Mouse (Mus musculus) WW6 (cell line): ENCODE results near the gene Fbxo5.

Source experiments
- DNase-seq: peaks from one replicate; pipeline ENCODE4 v3.0.0-alpha.2; 2013; ENCODE audit warnings: low read depth, low spot score

The Fbxo5 gene

GRCm38 (mm10) chr10:5805243-5805730 is at the start of gene Fbxo5:
Gene Fbxo5, minus strand, starts transcription at chr10:5805600.
- peak; percentile 94 for DNase-seq

- DNase-seq, result no peak
Observed at GRCm38 (mm10) chr10:5853290-5853868, 48.0 kb upstream of the Fbxo5 start.

GRCm38 (mm10) chr10:5846939-5847338 is 41.5 kb upstream of the Fbxo5 start:
- DNase-seq, result no peak

- peak; percentile 55 for DNase-seq
Observed at GRCm38 (mm10) chr10:5841369-5841768, 36.0 kb upstream of the Fbxo5 start.

GRCm38 (mm10) chr10:5826336-5827025 is 21.1 kb upstream of the Fbxo5 start:
- DNase-seq, result no peak

GRCm38 (mm10) chr10:5824779-5825178 is 19.4 kb upstream of the Fbxo5 start:
- no peak for DNase-seq

- peak; percentile 95 for DNase-seq
Observed at GRCm38 (mm10) chr10:5823740-5824491, 18.5 kb upstream of the Fbxo5 start, which contains the start of gene Mtrf1l. Gene Mtrf1l, minus strand, starts transcription at chr10:5823910.

GRCm38 (mm10) chr10:5823291-5823739 is 17.9 kb upstream of the Fbxo5 start:
- DNase-seq, result no peak

- no peak for DNase-seq
Observed at GRCm38 (mm10) chr10:5818772-5819171, 13.4 kb upstream of the Fbxo5 start.

- DNase-seq, result no peak
Observed at GRCm38 (mm10) chr10:5815968-5816367, 10.6 kb upstream of the Fbxo5 start.

GRCm38 (mm10) chr10:5813724-5814123 is 8.3 kb upstream of the Fbxo5 start:
- DNase-seq, result no peak

- DNase-seq, result no peak
Observed at GRCm38 (mm10) chr10:5807683-5808082, 2.3 kb upstream of the Fbxo5 start.

GRCm38 (mm10) chr10:5806996-5807395 is 1.6 kb upstream of the Fbxo5 start:
- no peak for DNase-seq

- no peak for DNase-seq
Observed at GRCm38 (mm10) chr10:5806416-5806815, 1.0 kb upstream of the Fbxo5 start.

- peak; percentile 93 for DNase-seq
Observed at GRCm38 (mm10) chr10:5805731-5806307, 419 bp upstream of the Fbxo5 start.

GRCm38 (mm10) chr10:5804691-5805156 is 676 bp downstream of the Fbxo5 start:
- DNase-seq, result no peak

GRCm38 (mm10) chr10:5803739-5804138 is 1.7 kb downstream of the Fbxo5 start:
- no peak for DNase-seq

GRCm38 (mm10) chr10:5802866-5803265 is 2.5 kb downstream of the Fbxo5 start:
- DNase-seq, result no peak

GRCm38 (mm10) chr10:5800490-5800889 is 4.9 kb downstream of the Fbxo5 start:
- DNase-seq, result no peak

- DNase-seq, result no peak
Observed at GRCm38 (mm10) chr10:5798069-5798468, 7.3 kb downstream of the Fbxo5 start.

GRCm38 (mm10) chr10:5790657-5791056 is 14.7 kb downstream of the Fbxo5 start:
- DNase-seq, result no peak

- no peak for DNase-seq
Observed at GRCm38 (mm10) chr10:5786923-5787322, 18.5 kb downstream of the Fbxo5 start.
